Mouse (Mus musculus) left cerebral cortex, adult 6 months (tissue): ENCODE data around the gene AI593442. TPM values are rescaled to one million over a fixed set of nuclear protein-coding genes. Genes with fewer than 3 reads are reported as not detected.

Source experiments
- long read RNA-seq, 2 experiments: library from polyadenylated mRNA; unstranded; transcript quantifications; one replicate each; pipeline ENCODE4 v2.0.0; 2019 to 2020
- polyA plus RNA-seq: library from polyadenylated mRNA; unstranded; fragments of <200 nt; fragmentation: Nextera tagmentation; gene quantifications from 2 replicates; pipeline ENCODE4 v1.2.3, GENCODE M21; 2021

AI593442 gene
- polyA plus RNA-seq = 260 and 307 TPM in 2 replicates
- long read RNA-seq, experiment 1, full-length matches to known transcripts = 47 of 96 reads
- long read RNA-seq, experiment 1, partial matches to known transcripts = 0 of 96 reads
- long read RNA-seq, experiment 1, other reads (novel, unspliced or antisense) = 49 of 96 reads
- long read RNA-seq, experiment 2, full-length matches to known transcripts = 15 of 335 reads
- long read RNA-seq, experiment 2, partial matches to known transcripts = 0 of 335 reads
- long read RNA-seq, experiment 2, other reads (novel, unspliced or antisense) = 320 of 335 reads

GRCm38 (mm10) chr9:52679362-52679947 lies at the start of gene AI593442:
AI593442 (minus strand) TSS chr9:52679780.

